Mouse (Mus musculus) frontal cortex, adult 2 months (tissue): ENCODE data around the gene Klhl21. TPM values are rescaled to one million over a fixed set of nuclear protein-coding genes. Genes with fewer than 3 reads are reported as not detected.

ENCODE experiments used
- DNase-seq, 2 experiments: peaks; one replicate each; pipeline ENCODE4 v3.0.0; 2022; ENCODE audit warnings: low spot score in 1 of 2; ENCODE audit errors: extremely low spot score in 1 of 2
- polyA plus RNA-seq: library from polyadenylated mRNA; depleted of rRNA; stranded (reverse); fragments of >200 nt; gene quantifications from 2 replicates; pipeline ENCODE4 v1.2.3, GENCODE M21; 2012

The Klhl21 gene
- polyA plus RNA-seq, 1 experiment: 11.2 TPM

GRCm38 (mm10) chr4:151995371-151996172 lies 13.0 kb upstream of the Klhl21 start:
- no peak for DNase-seq

- peak; percentile 98 to 99 for DNase-seq
Measured at GRCm38 (mm10) chr4:151996173-151996950, 12.2 kb upstream of the Klhl21 start, which contains the start of gene Phf13. Gene Phf13, minus strand, starts transcription at chr4:151996258.

- no peak for DNase-seq
Measured at GRCm38 (mm10) chr4:151996951-151997222, 11.7 kb upstream of the Klhl21 start.

- DNase-seq: no peak
Measured at GRCm38 (mm10) chr4:151997701-151998100, 10.9 kb upstream of the Klhl21 start.

- no peak for DNase-seq
Measured at GRCm38 (mm10) chr4:151999481-151999880, 9.1 kb upstream of the Klhl21 start.

GRCm38 (mm10) chr4:152000906-152001305 lies 7.7 kb upstream of the Klhl21 start:
- DNase-seq: peak in 1 of 2 experiments; percentile 62

GRCm38 (mm10) chr4:152001335-152001734 lies 7.3 kb upstream of the Klhl21 start:
- DNase-seq: no peak

- no peak for DNase-seq
Measured at GRCm38 (mm10) chr4:152002063-152002462, 6.5 kb upstream of the Klhl21 start.

GRCm38 (mm10) chr4:152006137-152006536 lies 2.5 kb upstream of the Klhl21 start:
- no peak for DNase-seq

- DNase-seq: no peak
Measured at GRCm38 (mm10) chr4:152006812-152007211, 1.8 kb upstream of the Klhl21 start.

GRCm38 (mm10) chr4:152007481-152008147 lies 989 bp upstream of the Klhl21 start:
- no peak for DNase-seq

- DNase-seq: no peak
Measured at GRCm38 (mm10) chr4:152008148-152008500, 479 bp upstream of the Klhl21 start.

- peak in 1 of 2 experiments; percentile 78 for DNase-seq
Measured at GRCm38 (mm10) chr4:152009076-152010051, 761 bp downstream of the Klhl21 start.

- DNase-seq: peak in 1 of 2 experiments; percentile 57
Measured at GRCm38 (mm10) chr4:152010091-152010706, 1.6 kb downstream of the Klhl21 start.

GRCm38 (mm10) chr4:152010707-152011134 lies 2.1 kb downstream of the Klhl21 start:
- DNase-seq: no peak

GRCm38 (mm10) chr4:152011171-152011760 lies 2.7 kb downstream of the Klhl21 start:
- no peak for DNase-seq

- DNase-seq: no peak
Measured at GRCm38 (mm10) chr4:152012109-152012508, 3.5 kb downstream of the Klhl21 start.

- DNase-seq: no peak
Measured at GRCm38 (mm10) chr4:152013036-152013813, 4.6 kb downstream of the Klhl21 start.

- no peak for DNase-seq
Measured at GRCm38 (mm10) chr4:152019073-152019472, 10.5 kb downstream of the Klhl21 start.
